Mouse (Mus musculus) erythroid progenitor cell, adult 5-6 weeks (primary cell): ENCODE measurements around the gene Paqr6. TPM values are rescaled to one million over a fixed set of nuclear protein-coding genes. Genes with fewer than 3 reads are reported as not detected.
A peak's percentile ranks its signal among the peaks of the same experiment; 100 is the strongest.

ENCODE experiments used
- ATAC-seq: replicated peaks from 2 replicates; pipeline ENCODE4 v1.8.0; 2016; ENCODE audit warnings: moderate number of reproducible peaks, mild to moderate bottlenecking, moderate TSS enrichment, inconsistent platforms; ENCODE audit not compliant: poor library complexity, low FRiP score, severe bottlenecking
- total RNA-seq, 2 experiments: library from RNA; stranded (forward) in 1 of 2; stranded (reverse) in 1 of 2; fragments of 150-400 nt in 1 of 2; fragments of 186-747, 209-891 nt in 1 of 2; gene quantifications; 2 replicates each; pipeline versions ENCODE4 v1.2.3 to v1.2.4; 2015 to 2017; ENCODE audit warnings: low replicate concordance in 2 of 2

Gene Paqr6
- total RNA-seq (2015; ENCODE audit: low replicate concordance) (not detected in 2 replicates), total RNA-seq (2017; ENCODE audit: low replicate concordance) (1.3 TPM in 1 of 2 replicates, not detected in the other)

DNA sequence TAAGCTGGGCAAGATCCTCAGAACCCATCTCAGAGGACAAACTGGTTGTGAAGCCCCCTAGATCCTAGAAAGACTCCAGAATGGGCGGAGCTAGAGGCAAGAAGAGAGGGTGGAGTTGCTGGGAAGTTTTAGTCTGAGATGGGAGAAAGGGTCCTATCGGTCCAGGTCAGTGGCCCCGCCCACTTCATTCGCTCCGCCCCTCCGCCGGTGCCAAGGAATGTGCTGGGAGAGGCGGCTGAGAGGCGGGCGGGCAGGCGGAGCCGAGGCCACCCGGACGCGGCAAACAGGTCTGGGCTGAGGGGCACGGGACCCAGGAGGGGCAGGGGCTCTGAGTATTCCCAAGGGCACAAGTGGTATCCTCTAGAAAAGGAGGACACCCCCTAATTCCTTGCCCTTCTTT is at the start of gene Paqr6:
Gene Paqr6 (plus strand): TSS at position 248 of the 400 bp plus-strand sequence.
- peak; percentile 44 for ATAC-seq

GRCm38 (mm10) chr3:88324951-88325405 is 39.4 kb upstream of the Paqr6 start, which contains the start of gene Glmp:
Glmp (plus strand) TSS chr3:88325023.
- ATAC-seq, result peak; percentile 87

DNA sequence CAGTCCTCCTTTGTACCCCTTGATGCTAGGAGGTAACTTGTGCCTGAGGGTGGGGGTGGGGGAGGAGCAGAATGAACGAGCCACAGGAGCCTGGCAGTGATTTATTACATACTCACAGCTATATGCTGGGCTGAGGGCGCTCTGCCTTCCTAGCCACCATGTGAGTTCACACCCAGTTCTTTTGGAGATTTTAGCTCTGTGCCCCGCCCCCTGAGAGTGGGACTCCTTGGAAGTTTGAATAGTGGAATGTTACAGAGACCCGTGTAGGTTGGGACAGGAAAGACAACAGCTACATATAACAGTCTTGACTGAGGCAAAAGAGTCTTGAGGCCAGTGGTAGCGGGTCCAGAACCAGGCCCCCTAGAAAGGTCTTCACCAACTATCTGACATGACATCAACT is 35.4 kb upstream of the Paqr6 start:
- ATAC-seq, result no peak

- ATAC-seq, result 0 out of 2 replicates have a peak, but pooled peaks have one; percentile 52
Observed at GRCm38 (mm10) chr3:88331282-88331681, 33.1 kb upstream of the Paqr6 start.

DNA sequence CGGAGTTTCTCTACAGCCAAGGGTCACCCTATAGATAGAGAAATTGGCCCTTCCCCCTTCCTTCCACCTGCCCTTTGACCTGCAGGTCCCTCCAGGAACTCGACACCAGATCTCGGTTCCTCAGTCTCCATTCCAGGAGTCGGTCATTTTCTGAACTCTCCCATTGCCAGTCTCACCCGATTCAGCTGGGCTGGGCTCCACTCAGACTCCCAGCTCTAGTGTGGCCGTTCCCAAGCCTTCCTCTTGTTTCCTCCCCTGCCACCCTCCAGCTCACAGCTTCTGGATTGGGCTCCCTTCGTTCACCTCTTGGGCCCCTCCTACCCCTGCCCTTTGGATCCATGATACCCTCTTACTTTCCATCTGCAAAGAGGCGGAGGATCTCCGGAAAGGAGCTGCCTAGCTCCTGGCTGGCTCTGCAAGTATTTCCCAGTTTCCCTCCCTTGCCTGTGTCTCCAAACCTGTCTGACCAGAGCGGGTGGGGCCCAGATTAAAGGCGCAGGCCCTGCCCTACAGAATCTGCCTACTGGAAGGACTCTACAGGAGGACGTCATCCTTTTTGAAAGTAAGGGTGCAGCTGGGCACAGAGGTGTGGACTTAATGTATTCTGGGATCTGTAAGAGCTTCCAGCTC is 30.2 kb upstream of the Paqr6 start:
- ATAC-seq, result no peak

DNA sequence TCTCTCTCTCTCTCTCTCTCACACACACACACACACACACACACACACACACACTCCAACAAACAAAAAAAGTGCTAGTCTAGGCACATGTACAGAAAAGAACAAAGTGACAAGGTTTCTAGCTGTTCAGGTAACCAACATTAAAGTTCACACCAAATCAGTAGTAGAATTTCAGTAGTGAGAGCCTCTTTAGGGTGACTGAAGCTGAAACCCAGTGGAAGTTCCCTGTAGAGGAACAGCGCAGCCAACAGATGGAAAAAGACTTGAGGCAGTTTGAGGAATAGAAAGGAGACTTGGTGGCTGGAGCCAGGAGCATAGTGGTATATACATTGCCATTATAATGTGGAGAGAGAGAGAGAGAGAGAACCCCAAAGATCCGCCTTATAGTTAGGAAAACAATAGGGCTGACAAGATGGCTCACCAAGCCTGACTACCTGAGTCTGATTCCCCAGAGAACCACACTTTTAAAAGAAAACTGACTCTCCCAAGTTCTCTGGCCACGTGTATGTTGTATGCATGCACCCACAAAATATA is 29.4 kb upstream of the Paqr6 start:
- no peak for ATAC-seq

DNA sequence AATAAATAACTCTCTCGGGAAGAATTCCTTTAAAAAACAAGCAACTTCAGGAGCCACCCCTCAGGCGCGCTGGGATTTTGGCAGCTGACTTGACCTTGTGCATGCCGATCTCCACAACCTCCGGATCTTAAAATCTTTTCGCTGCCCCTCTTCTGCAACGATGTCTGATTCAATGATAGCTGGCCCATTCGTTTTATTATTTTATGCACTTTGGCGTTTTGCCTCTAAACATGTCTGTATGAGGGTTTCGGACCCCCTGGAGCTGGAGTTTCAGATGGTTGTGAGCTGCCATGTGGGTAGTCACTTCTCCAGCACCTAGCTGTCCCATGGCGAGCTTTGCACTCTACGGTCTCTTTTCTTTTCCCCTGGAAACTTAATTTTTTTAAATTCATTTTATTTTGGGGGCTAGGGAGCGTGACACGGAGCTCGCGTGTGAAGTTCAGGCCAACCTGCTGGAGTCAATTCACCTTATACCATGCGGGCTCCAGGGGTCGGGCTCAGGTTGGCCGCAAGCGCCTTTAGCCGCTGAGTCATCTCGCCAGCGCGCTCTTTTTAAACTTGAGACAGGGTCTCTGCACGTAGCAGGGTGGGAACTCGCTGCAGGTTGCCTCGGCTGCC is 28.8 kb upstream of the Paqr6 start:
- peak; percentile 58 for ATAC-seq

GRCm38 (mm10) chr3:88336058-88337013 is 28.0 kb upstream of the Paqr6 start, which contains the start of the genes Tmem79 and Smg5:
Tmem79 (minus strand) TSS chr3:88336148.
Smg5 (plus strand) TSS chr3:88336260.
- ATAC-seq, result peak; percentile 84

GRCm38 (mm10) chr3:88337367-88338020 is 26.9 kb upstream of the Paqr6 start:
- no peak for ATAC-seq

DNA sequence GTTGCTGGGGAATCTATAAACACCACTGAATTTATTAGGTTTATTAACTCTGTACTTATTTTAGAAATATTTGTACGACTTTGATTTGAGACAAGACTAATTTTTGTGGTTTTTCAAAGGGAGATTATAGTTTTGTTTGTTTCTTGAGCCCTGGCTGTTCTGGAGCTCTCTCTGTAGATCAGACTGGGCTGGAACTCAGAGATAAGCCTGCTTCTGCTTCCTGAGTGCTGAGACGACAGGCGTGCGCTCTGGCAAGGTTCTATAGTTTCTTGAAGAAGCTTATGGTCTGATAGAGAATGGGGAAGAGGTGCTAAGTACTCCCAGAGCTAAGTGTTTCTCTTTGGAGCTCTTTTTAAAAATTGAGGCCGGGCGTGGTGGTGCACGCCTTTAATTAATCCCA is 26.1 kb upstream of the Paqr6 start:
- ATAC-seq, result peak; percentile 55

DNA sequence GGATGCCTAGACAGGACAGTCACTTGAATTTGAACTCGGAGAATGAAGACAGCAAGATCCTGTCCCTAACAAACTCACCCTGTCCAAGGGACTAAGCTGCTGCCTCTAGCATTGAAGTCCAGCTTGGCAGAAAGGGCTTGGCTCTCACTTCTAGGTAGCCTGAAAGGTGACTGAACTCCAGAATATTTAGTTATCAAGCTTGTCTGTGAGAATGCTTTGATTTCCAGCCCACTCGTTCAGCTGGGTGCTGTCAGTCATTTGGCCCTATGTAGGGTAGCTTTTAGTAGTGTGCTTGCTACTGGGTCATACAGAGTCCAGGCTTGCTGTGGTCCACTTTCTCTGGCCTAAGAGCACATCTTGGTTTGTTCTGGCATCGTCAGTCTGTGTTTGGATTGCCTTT is 25.4 kb upstream of the Paqr6 start:
- no peak for ATAC-seq

- ATAC-seq, result no peak
Observed at GRCm38 (mm10) chr3:88350732-88351131, 13.7 kb upstream of the Paqr6 start.

GRCm38 (mm10) chr3:88352907-88353306 is 11.5 kb upstream of the Paqr6 start:
- ATAC-seq, result no peak

- ATAC-seq, result no peak
Observed at GRCm38 (mm10) chr3:88354396-88355165, 9.8 kb upstream of the Paqr6 start.

DNA sequence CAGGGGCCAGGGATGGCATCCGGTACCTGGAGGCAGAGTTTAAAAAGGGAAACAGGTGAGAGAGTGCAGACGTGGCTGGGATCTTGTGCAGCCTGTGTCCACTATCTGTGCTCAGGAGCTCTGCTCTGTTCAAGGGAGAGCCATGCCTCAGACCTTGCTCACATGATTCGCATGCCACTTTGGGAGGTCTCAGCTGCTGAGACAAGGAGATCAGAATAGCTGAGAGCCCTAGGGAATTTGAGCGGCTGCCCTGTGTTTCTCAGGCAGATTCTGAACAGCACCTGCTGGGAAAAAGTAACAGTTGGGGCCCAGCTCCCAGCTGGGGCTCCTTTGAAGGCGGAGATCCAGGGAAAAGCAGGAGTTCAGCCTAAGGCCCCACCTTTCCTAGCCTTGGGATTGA is 4.8 kb upstream of the Paqr6 start:
- no peak for ATAC-seq

DNA sequence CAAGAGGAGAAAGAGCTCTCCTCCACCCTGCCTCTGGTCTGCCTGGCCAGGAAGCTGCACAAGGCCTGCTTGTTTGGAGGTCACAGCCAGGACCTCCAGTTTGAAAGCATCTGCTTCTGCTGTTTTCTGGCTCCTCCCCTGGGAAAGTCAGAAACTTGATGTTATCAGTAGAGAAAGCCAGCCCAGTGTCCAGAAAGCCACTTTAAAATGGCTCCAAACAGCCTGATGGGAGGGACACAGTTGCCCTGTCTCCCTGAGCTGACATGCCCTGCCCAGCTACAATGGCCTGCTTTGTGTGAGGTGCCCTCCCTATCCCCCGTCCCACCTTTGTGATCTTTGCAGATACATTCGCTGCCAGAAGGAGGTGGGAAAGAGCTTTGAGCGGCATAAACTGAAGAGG is 4.4 kb upstream of the Paqr6 start:
- no peak for ATAC-seq

DNA sequence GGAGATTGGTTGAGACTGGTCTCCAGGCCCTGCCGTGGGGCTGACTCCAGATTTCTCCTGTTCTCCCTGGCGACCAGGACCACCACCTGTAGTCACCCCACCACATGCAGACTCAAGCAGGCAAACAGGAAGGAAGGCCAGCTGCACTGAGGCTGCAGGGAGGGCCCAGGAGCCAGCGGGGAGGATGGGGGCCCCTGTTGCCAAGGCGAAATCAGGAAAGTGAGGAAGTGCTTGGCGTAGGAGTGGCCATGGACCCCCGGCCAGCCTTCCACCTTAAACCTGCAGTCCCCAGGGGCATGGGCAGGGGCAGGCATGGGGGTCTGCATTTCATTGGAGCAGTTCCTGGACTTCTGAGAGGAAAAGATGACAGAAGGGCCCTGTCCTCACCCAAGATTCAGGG is 3.3 kb upstream of the Paqr6 start:
- ATAC-seq, result no peak

- ATAC-seq, result no peak
Observed at GRCm38 (mm10) chr3:88361612-88362313, 2.6 kb upstream of the Paqr6 start.
